ENCODE assay signal across 11 mouse cellular contexts in genomic region chr5:124349196-124349595, GRCm38 (mm10). TPM values are rescaled to one million over a fixed set of nuclear protein-coding genes. Genes with fewer than 3 reads are reported as not detected.
A peak's percentile ranks its signal among the peaks of the same experiment; 100 is the strongest.
DNase-seq lines count a peak whose midpoint lies in the region; ATAC-seq lines count a peak whose summit lies in the region.
"Had no signal": no experiment of that assay in that cellular context is flagged by ENCODE, and none has a peak within 500 bp of the region (broad histone marks: within the 10 kb centered on the region; RNA-seq: fewer than 3 reads in every experiment).

No protein-coding gene starts in this region.

- peak overlapping the region; percentile 93 for H3K4me2 ChIP-seq in neural tube, embryonic 13.5 days
- H3K4me2 ChIP-seq: lung, embryonic 15.5 days had no signal

- ATAC-seq in neural tube, embryonic 13.5 days (ENCODE audit: low read depth) = no peak

- H3K9me3 ChIP-seq in neural tube, embryonic 13.5 days = no peaks in the 10 kb centered on the region
- H3K9me3 ChIP-seq: lung, embryonic 15.5 days had no signal

- H3K27ac ChIP-seq in neural tube, embryonic 13.5 days (replicated peaks) = peak overlapping the region; percentile 100
- H3K27ac ChIP-seq: lung, embryonic 15.5 days had no signal

- 89% methylated on average over 17 of the region's 17 CpGs for WGBS in neural tube, embryonic 13.5 days

- H3K27me3 ChIP-seq in neural tube, embryonic 13.5 days = no peaks in the 10 kb centered on the region
- H3K27me3 ChIP-seq: lung, embryonic 15.5 days had no signal

- H3K36me3 ChIP-seq in neural tube, embryonic 13.5 days = peaks cover 44% of the 10 kb centered on the region

- H3K4me3 ChIP-seq in neural tube, embryonic 13.5 days = peak overlapping the region; percentile 82; the same call in 1 of the 2 replicates
- H3K4me3 ChIP-seq: erythroblast, embryonic 14.5 days; lung, embryonic 15.5 days had no signal

- DNase-seq in ovary, adult 18-20 months (ENCODE audit: low spot score) = peak; percentile 35
- DNase-seq in ovary, postnatal 14 days (ENCODE audit: low spot score) = no peak
- DNase-seq in cerebellum, adult 9-11 months = peak; percentile 80
- DNase-seq in gastrocnemius, postnatal 25 days = peak; percentile 63
- DNase-seq in lung, postnatal 10 days = no peak
- DNase-seq in spleen, postnatal 10 days (ENCODE audit: low spot score in 2 of 2) = no peak
- DNase-seq: kidney, postnatal 36 days; right cerebral cortex, postnatal 25 days had no signal

- H3K4me1 ChIP-seq in neural tube, embryonic 13.5 days (replicated peaks) = peaks cover 50% of the 10 kb centered on the region

- H3K9ac ChIP-seq in neural tube, embryonic 13.5 days = peak overlapping the region; percentile 99; the same call in 1 of the 2 replicates
- H3K9ac ChIP-seq: lung, embryonic 15.5 days had no signal

RNA-seq across cellular contexts. Expression of gene Cdk2ap1, which starts 13.7 kb away (rescaled TPM):
- 100 to 1,000 TPM; 113 to 116 TPM for total RNA-seq in gastrocnemius, postnatal 25 days (2021)
- 90.3 and 94.3 TPM in 2 replicates for polyA plus RNA-seq in neural tube, embryonic 13.5 days (2015; fragmentation: Nextera tagmentation; extraction: Ambion mirVana)

RNA-seq across cellular contexts. Expression of gene 2810006K23Rik, which starts 21.3 kb away (rescaled TPM):
- total RNA-seq in gastrocnemius, postnatal 25 days (2021) = 1 to 10 TPM; 5.2 to 7.4 TPM
- polyA plus RNA-seq in neural tube, embryonic 13.5 days (2015; fragmentation: Nextera tagmentation; extraction: Ambion mirVana) = 16.0 and 17.0 TPM in 2 replicates

RNA-seq across cellular contexts. Expression of gene Mphosph9, which starts 21.4 kb away (rescaled TPM):
- 1 to 10 TPM; 2.5 to 2.8 TPM for total RNA-seq in gastrocnemius, postnatal 25 days (2021)
- polyA plus RNA-seq in neural tube, embryonic 13.5 days (2015; fragmentation: Nextera tagmentation; extraction: Ambion mirVana) = 13.5 and 14.5 TPM in 2 replicates

Comparison
In these comparisons a context has a peak if more than half of its experiments do, and no peak if none do; other contexts are left out.
1. DNase-seq: peak in ovary, adult 18-20 months (single experiment), cerebellum, adult 9-11 months (single experiment) and gastrocnemius, postnatal 25 days (single experiment); none in ovary, postnatal 14 days (single experiment), lung, postnatal 10 days (single experiment) and spleen, postnatal 10 days (0 of 2).